Mouse (Mus musculus) megakaryocyte, embryonic 14.5 days (primary cell): ENCODE measurements around the gene Cd7.

Source experiments
- FLI1 ChIP-seq: IDR thresholded peaks from 2 replicates; pipeline ENCODE4 v1.6.1; 2012; ENCODE audit warnings: low read length, inconsistent platforms, mixed read lengths
- GATA1 ChIP-seq: IDR thresholded peaks from 3 replicates; pipeline ENCODE4 v1.6.1; 2012; ENCODE audit warnings: mixed read lengths, low read length, inconsistent platforms, borderline replicate concordance

GRCm38 (mm10) chr11:121010044-121010755 is 29.0 kb downstream of the Cd7 start:
- no peak for TF ChIP-seq FLI1
- TF ChIP-seq GATA1 = no peak
